8 mouse cellular contexts compared by ENCODE assay signal in the genomic region with DNA sequence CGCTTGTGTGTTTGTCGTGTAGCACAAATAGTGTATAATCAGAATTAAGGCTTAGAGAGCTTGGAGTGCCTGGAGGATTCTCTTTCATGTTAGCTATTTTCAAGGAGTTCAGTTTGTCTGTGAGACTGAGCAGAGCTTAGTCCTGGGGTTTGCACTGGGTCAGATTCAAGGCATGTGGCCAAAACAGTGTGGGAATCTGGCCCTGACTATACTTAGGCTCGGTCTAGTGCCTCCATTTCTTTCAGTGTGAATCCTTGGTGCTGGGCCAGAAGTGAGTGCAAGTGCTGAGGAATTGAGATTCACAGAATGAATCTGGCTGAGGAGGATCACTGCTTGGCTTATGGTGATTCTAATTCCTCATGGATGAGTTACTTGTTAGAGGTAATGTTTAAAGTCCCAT. TPM values are rescaled to one million over a fixed set of nuclear protein-coding genes. Genes with fewer than 3 reads are reported as not detected.
DNase-seq lines count a peak whose midpoint lies in the region; ATAC-seq and TF ChIP-seq lines count a peak whose summit lies in the region.

No protein-coding gene starts in this region.

- intact Hi-C loops in left cerebral cortex, postnatal 25 days (cut with DNase I) = no loop called here

- no peak overlapping the region for H3K4me2 ChIP-seq in hindbrain, embryonic 14.5 days (replicated peaks)
- H3K4me2 ChIP-seq in intestine, embryonic 16.5 days (ENCODE audit: low read depth, low read length) = no peak overlapping the region
- no peak overlapping the region for H3K4me2 ChIP-seq in liver, embryonic 12.5 days

- H3K36me3 ChIP-seq in hindbrain, embryonic 14.5 days (replicated peaks; ENCODE audit: control insufficient read depth, insufficient read depth) = no peaks in the 10 kb centered on the region
- H3K36me3 ChIP-seq in hindbrain, embryonic 10.5 days = no peaks in the 10 kb centered on the region
- no peaks in the 10 kb centered on the region for H3K36me3 ChIP-seq in intestine, embryonic 16.5 days (ENCODE audit: control insufficient read depth, insufficient read depth, low read length)
- no peaks in the 10 kb centered on the region for H3K36me3 ChIP-seq in liver, embryonic 12.5 days

- no peaks in the 10 kb centered on the region for H3K9me3 ChIP-seq in hindbrain, embryonic 14.5 days (ENCODE audit: control insufficient read depth, low read length)
- no peaks in the 10 kb centered on the region for H3K9me3 ChIP-seq in hindbrain, embryonic 10.5 days
- no peaks in the 10 kb centered on the region for H3K9me3 ChIP-seq in intestine, embryonic 16.5 days (ENCODE audit: control insufficient read depth, low read length)
- H3K9me3 ChIP-seq in liver, embryonic 12.5 days (replicated peaks) = no peaks in the 10 kb centered on the region

- peak; percentile 63 for DNase-seq in hindbrain, embryonic 14.5 days (ENCODE audit: low spot score)
- DNase-seq in hindbrain, embryonic 10.5 days (ENCODE audit: low spot score) = no peak
- DNase-seq in Patski (ENCODE audit: low read depth, low spot score) = peak; percentile 91
- DNase-seq in cerebellum, postnatal 4 days (ENCODE audit: low spot score in 2 of 2) = peak; percentile 25 to 77
- DNase-seq in thymus, postnatal 4 days = no peak
- DNase-seq in left cerebral cortex, postnatal 25 days (ENCODE audit: low spot score in 2 of 2) = no peak

- no peak for TF ChIP-seq CTCF in Patski (IDR thresholded peaks at IDR 0.05)

- ATAC-seq in hindbrain, embryonic 14.5 days (ENCODE audit: low FRiP score) = peak; percentile 70; the same call in 1 of the 2 replicates
- peak; percentile 71 for ATAC-seq in Patski
- 0 out of 2 replicates have a peak, but pooled peaks have one; percentile 49 for ATAC-seq in intestine, embryonic 16.5 days
- no peak for ATAC-seq in liver, embryonic 12.5 days

- in situ Hi-C loops in Patski (cut with MboI; ENCODE audit: low pct_unique_long_range_greater_than_20kb) = no loop called here

- H3K4me1 ChIP-seq in hindbrain, embryonic 14.5 days (replicated peaks; ENCODE audit: control insufficient read depth, insufficient read depth, low read length) = peaks cover 42% of the 10 kb centered on the region
- H3K4me1 ChIP-seq in hindbrain, embryonic 10.5 days (replicated peaks) = peaks cover 55% of the 10 kb centered on the region
- H3K4me1 ChIP-seq in intestine, embryonic 16.5 days (ENCODE audit: control insufficient read depth, insufficient read depth, low read length) = peaks cover 48% of the 10 kb centered on the region
- H3K4me1 ChIP-seq in liver, embryonic 12.5 days = no peaks in the 10 kb centered on the region; the same call in 1 of the 2 replicates

- H3K27ac ChIP-seq in hindbrain, embryonic 14.5 days = peak overlapping the region; percentile 23; the same call in 1 of the 2 replicates
- H3K27ac ChIP-seq in hindbrain, embryonic 10.5 days = no peak overlapping the region
- peak overlapping the region; percentile 8; the same call in 1 of the 2 replicates for H3K27ac ChIP-seq in intestine, embryonic 16.5 days (ENCODE audit: low read length)
- no peak overlapping the region for H3K27ac ChIP-seq in liver, embryonic 12.5 days

- H3K27me3 ChIP-seq in hindbrain, embryonic 14.5 days (ENCODE audit: control insufficient read depth, insufficient read depth, low read length) = no peaks in the 10 kb centered on the region
- no peaks in the 10 kb centered on the region for H3K27me3 ChIP-seq in hindbrain, embryonic 10.5 days (ENCODE audit: insufficient read depth, poor library complexity, severe bottlenecking)
- no peaks in the 10 kb centered on the region for H3K27me3 ChIP-seq in Patski
- H3K27me3 ChIP-seq in intestine, embryonic 16.5 days (replicated peaks; ENCODE audit: control insufficient read depth, insufficient read depth, low read length) = no peaks in the 10 kb centered on the region
- peaks cover 27% of the 10 kb centered on the region for H3K27me3 ChIP-seq in liver, embryonic 12.5 days (replicated peaks)

- WGBS in hindbrain, embryonic 14.5 days = 69% methylated on average over 3 of the region's 3 CpGs
- WGBS in hindbrain, embryonic 10.5 days = 88% methylated on average over 3 of the region's 3 CpGs
- WGBS in intestine, embryonic 16.5 days = 47% methylated on average over 3 of the region's 3 CpGs
- 57% methylated on average over 3 of the region's 3 CpGs for WGBS in liver, embryonic 12.5 days (ENCODE audit: insufficient replicate concordance)

- CTCF ChIA-PET in Patski (lab: Charles Lee) = no interaction called here

- no peak overlapping the region for H3K9ac ChIP-seq in hindbrain, embryonic 14.5 days
- H3K9ac ChIP-seq in intestine, embryonic 16.5 days (ENCODE audit: low read depth, low read length) = no peak overlapping the region
- H3K9ac ChIP-seq in liver, embryonic 12.5 days = no peak overlapping the region

- POLR2A ChIA-PET in Patski (lab: Charles Lee) = interaction anchor here (0.6 kb wide), 1 partner anchor 88 kb away, joined by 3 read pairs; no protein-coding TSS in a partner anchor

- H3K4me3 ChIP-seq in hindbrain, embryonic 14.5 days (replicated peaks; ENCODE audit: low read length) = no peak overlapping the region
- no peak overlapping the region for H3K4me3 ChIP-seq in hindbrain, embryonic 10.5 days
- H3K4me3 ChIP-seq in intestine, embryonic 16.5 days (ENCODE audit: low read length) = no peak overlapping the region
- no peak overlapping the region for H3K4me3 ChIP-seq in liver, embryonic 12.5 days

RNA-seq across cellular contexts. Expression of gene Pard3, which starts 6.5 kb away (rescaled TPM):
- 23.5 and 25.5 TPM in 2 replicates for polyA plus RNA-seq in hindbrain, embryonic 14.5 days (2014; fragmentation: Nextera tagmentation; extraction: Ambion mirVana)
- polyA plus RNA-seq in hindbrain, embryonic 10.5 days (2016; fragmentation: Nextera tagmentation; extraction: Ambion mirVana) = 24.2 and 28.1 TPM in 2 replicates
- polyA plus RNA-seq in Patski (2021) = 36.8 TPM
- polyA plus RNA-seq in intestine, embryonic 16.5 days (2015; fragmentation: Nextera tagmentation; extraction: Ambion mirVana) = 17.3 and 19.1 TPM in 2 replicates
- total RNA-seq in left cerebral cortex, postnatal 25 days (2021) = 10 to 100 TPM; 14.4 to 21.6 TPM
- polyA plus RNA-seq in liver, embryonic 12.5 days (2016; fragmentation: Nextera tagmentation; extraction: Ambion mirVana) = 8.5 and 9.7 TPM in 2 replicates

Comparison
In these comparisons a context has a peak if more than half of its experiments do, and no peak if none do; other contexts are left out.
1. DNase-seq: peak in hindbrain, embryonic 14.5 days (single experiment), Patski (single experiment) and cerebellum, postnatal 4 days (2 of 2); none in hindbrain, embryonic 10.5 days (single experiment), thymus, postnatal 4 days (single experiment) and left cerebral cortex, postnatal 25 days (0 of 2).
2. H3K27ac ChIP-seq: peak in hindbrain, embryonic 14.5 days (single experiment) and intestine, embryonic 16.5 days (single experiment); none in hindbrain, embryonic 10.5 days (single experiment) and liver, embryonic 12.5 days (single experiment).